Mouse (Mus musculus): ENCODE results near the gene Ntn5. TPM values are rescaled to one million over a fixed set of nuclear protein-coding genes. Genes with fewer than 3 reads are reported as not detected.
A peak's percentile ranks its signal among the peaks of the same experiment; 100 is the strongest.
"Not testable (repeated sequence)": the region's sequence is repeated elsewhere in the genome, so short reads cannot be mapped to it uniquely, and the experiment has no call there.

Ntn5 gene
- polyA plus RNA-seq, 1 experiment, result 2.1 TPM

- no peak for DNase-seq (ENCODE audit: low read depth)
- TF ChIP-seq CTCF (IDR thresholded peaks at IDR 0.05; ENCODE audit: borderline replicate concordance, extremely low read depth, insufficient read depth, insufficient read length) (no peak), POLR2A (IDR thresholded peaks at IDR 0.05; ENCODE audit: borderline replicate concordance, extremely low read depth, insufficient read depth, insufficient read length, poor library complexity, severe bottlenecking) (no peak)
Observed at GRCm38 (mm10) chr7:45642503-45643255, 41.1 kb upstream of the Ntn5 start.

GRCm38 (mm10) chr7:45643441-45644178 is 40.2 kb upstream of the Ntn5 start:
- peak; percentile 74; the same call in 1 of the 2 replicates for TF ChIP-seq POLR2A (IDR thresholded peaks at IDR 0.05; ENCODE audit: borderline replicate concordance, extremely low read depth, insufficient read depth, insufficient read length, poor library complexity, severe bottlenecking)
- TF ChIP-seq CTCF (IDR thresholded peaks at IDR 0.05; ENCODE audit: borderline replicate concordance, extremely low read depth, insufficient read depth, insufficient read length), result no peak
- peak; percentile 100 for DNase-seq (ENCODE audit: low read depth)

- peak; percentile 89 for DNase-seq (ENCODE audit: low read depth)
- TF ChIP-seq CTCF (IDR thresholded peaks at IDR 0.05; ENCODE audit: borderline replicate concordance, extremely low read depth, insufficient read depth, insufficient read length) (no peak), POLR2A (IDR thresholded peaks at IDR 0.05; ENCODE audit: borderline replicate concordance, extremely low read depth, insufficient read depth, insufficient read length, poor library complexity, severe bottlenecking) (no peak)
Observed at GRCm38 (mm10) chr7:45644183-45644582, 39.6 kb upstream of the Ntn5 start.

GRCm38 (mm10) chr7:45644872-45645590 is 38.8 kb upstream of the Ntn5 start:
- TF ChIP-seq CTCF (IDR thresholded peaks at IDR 0.05; ENCODE audit: borderline replicate concordance, extremely low read depth, insufficient read depth, insufficient read length) (no peak), POLR2A (IDR thresholded peaks at IDR 0.05; ENCODE audit: borderline replicate concordance, extremely low read depth, insufficient read depth, insufficient read length, poor library complexity, severe bottlenecking) (no peak)

GRCm38 (mm10) chr7:45645591-45645971 is 38.2 kb upstream of the Ntn5 start:
- DNase-seq (ENCODE audit: low read depth), result no peak

More at GRCm38 (mm10) chr7:45644872-45645590, 38.8 kb upstream of the Ntn5 start:
- DNase-seq (ENCODE audit: low read depth), result no peak

GRCm38 (mm10) chr7:45646671-45647070 is 37.2 kb upstream of the Ntn5 start:
- no peak for TF ChIP-seq POLR2A (IDR thresholded peaks at IDR 0.05; ENCODE audit: borderline replicate concordance, extremely low read depth, insufficient read depth, insufficient read length, poor library complexity, severe bottlenecking)
- no peak for DNase-seq (ENCODE audit: low read depth)

More at GRCm38 (mm10) chr7:45645591-45645971, 38.2 kb upstream of the Ntn5 start:
- no peak for TF ChIP-seq POLR2A (IDR thresholded peaks at IDR 0.05; ENCODE audit: borderline replicate concordance, extremely low read depth, insufficient read depth, insufficient read length, poor library complexity, severe bottlenecking)
- TF ChIP-seq CTCF (IDR thresholded peaks at IDR 0.05; ENCODE audit: borderline replicate concordance, extremely low read depth, insufficient read depth, insufficient read length), result no peak

GRCm38 (mm10) chr7:45649351-45649750 is 34.5 kb upstream of the Ntn5 start:
- no peak for DNase-seq (ENCODE audit: low read depth)

GRCm38 (mm10) chr7:45650484-45650883 is 33.3 kb upstream of the Ntn5 start:
- DNase-seq (ENCODE audit: low read depth), result not testable (repeated sequence)

More at GRCm38 (mm10) chr7:45649351-45649750, 34.5 kb upstream of the Ntn5 start:
- TF ChIP-seq CTCF (IDR thresholded peaks at IDR 0.05; ENCODE audit: borderline replicate concordance, extremely low read depth, insufficient read depth, insufficient read length) (no peak), POLR2A (IDR thresholded peaks at IDR 0.05; ENCODE audit: borderline replicate concordance, extremely low read depth, insufficient read depth, insufficient read length, poor library complexity, severe bottlenecking) (no peak)

- TF ChIP-seq POLR2A (IDR thresholded peaks at IDR 0.05; ENCODE audit: borderline replicate concordance, extremely low read depth, insufficient read depth, insufficient read length, poor library complexity, severe bottlenecking), result no peak
- TF ChIP-seq CTCF (IDR thresholded peaks at IDR 0.05; ENCODE audit: borderline replicate concordance, extremely low read depth, insufficient read depth, insufficient read length), result no peak
- DNase-seq (ENCODE audit: low read depth), result peak; percentile 61
Observed at GRCm38 (mm10) chr7:45654424-45655047, 29.3 kb upstream of the Ntn5 start.

GRCm38 (mm10) chr7:45660746-45661478 is 22.9 kb upstream of the Ntn5 start:
- TF ChIP-seq POLR2A (IDR thresholded peaks at IDR 0.05; ENCODE audit: borderline replicate concordance, extremely low read depth, insufficient read depth, insufficient read length, poor library complexity, severe bottlenecking) (no peak), CTCF (IDR thresholded peaks at IDR 0.05; ENCODE audit: borderline replicate concordance, extremely low read depth, insufficient read depth, insufficient read length) (no peak)

GRCm38 (mm10) chr7:45661702-45662101 is 22.1 kb upstream of the Ntn5 start:
- DNase-seq (ENCODE audit: low read depth), result not testable (repeated sequence)

More at GRCm38 (mm10) chr7:45660746-45661478, 22.9 kb upstream of the Ntn5 start:
- no peak for DNase-seq (ENCODE audit: low read depth)
